Mouse (Mus musculus) thymus, postnatal 0 days (tissue): ENCODE results near the gene Pramef20. TPM values are rescaled to one million over a fixed set of nuclear protein-coding genes. Genes with fewer than 3 reads are reported as not detected.
A peak's percentile ranks its signal among the peaks of the same experiment; 100 is the strongest.
"Not testable (repeated sequence)": the region's sequence is repeated elsewhere in the genome, so short reads cannot be mapped to it uniquely, and the experiment has no call there.

Experiments
- DNase-seq: peaks from one replicate; pipeline ENCODE4 v3.0.0-alpha.2; 2015; ENCODE audit warnings: low spot score
- polyA plus RNA-seq: library from polyadenylated mRNA; unstranded; fragments of >200 nt; fragmentation: Nextera tagmentation; extraction: Ambion mirVana; gene quantifications from 2 replicates; pipeline ENCODE4 v1.2.1, GENCODE M21; 2015

Gene Pramef20
- not detected in 2 replicates for polyA plus RNA-seq

DNA sequence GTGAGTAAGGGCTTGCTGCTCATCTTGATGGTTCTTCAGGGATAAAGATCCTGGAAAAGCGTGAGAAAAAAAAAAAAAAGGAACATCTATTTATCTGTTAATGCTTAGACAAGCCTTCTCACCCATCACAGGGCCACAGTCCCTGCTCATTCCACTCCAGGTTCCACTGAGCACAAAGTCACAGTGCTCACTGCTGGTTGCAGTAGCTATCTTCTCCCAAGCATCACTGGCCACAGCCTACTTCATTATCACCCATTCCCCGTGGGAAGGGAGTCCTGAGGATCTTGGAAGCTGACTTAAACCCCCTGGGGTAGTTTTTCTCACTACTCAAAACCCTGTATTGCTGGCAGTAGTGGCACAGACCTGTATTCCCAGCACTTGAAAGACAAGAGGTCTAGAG lies at the start of gene Pramef20:
Gene Pramef20, minus strand, starts transcription at position 23 of the 400 bp plus-strand sequence.
- DNase-seq = no peak

DNA sequence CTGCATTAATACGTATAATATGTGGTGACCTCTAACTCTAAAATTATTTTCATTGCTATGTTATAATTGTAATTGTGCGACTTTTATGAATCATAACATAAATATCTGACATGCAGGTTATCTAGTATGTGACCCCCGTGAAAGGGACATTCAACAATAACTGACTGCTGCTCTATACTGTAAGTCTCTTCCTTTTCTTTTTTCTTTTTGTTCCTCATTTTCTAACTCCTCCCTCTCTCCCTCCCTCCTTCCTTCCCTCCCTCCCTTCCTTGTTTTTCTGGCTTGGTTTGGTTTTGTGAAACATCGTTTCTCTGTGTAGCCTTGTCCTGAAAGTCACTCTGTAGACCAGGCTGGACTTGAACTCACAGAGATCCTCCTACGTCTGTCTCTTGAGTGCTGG lies 46.9 kb upstream of the Pramef20 start:
- DNase-seq = no peak

DNA sequence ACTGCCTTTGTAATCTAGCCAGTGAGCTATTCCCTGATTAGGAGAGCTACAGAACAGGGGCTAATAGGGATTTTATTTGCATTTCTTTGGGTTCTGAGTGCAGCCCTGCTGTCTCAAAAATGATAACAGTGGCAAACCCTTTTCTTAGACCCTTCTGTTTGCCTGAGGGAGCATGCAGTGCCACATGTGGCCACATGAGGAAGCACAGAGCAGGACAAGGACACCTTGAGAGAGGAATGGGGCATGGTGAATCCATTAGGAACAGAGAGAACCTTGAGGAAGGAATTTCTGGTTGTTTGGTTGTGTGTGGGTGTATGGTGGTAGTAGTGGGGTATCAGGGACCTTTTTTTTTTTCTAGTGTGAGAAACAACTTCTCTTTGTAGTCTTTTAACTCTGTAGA lies 42.9 kb upstream of the Pramef20 start:
- DNase-seq = no peak

GRCm38 (mm10) chr4:144408290-144408689 lies 30.6 kb upstream of the Pramef20 start, which contains the start of gene Pramef12:
TSS of gene Pramef12 (minus strand) at chr4:144408464.
- no peak for DNase-seq

GRCm38 (mm10) chr4:144406261-144406660 lies 28.5 kb upstream of the Pramef20 start:
- no peak for DNase-seq

- DNase-seq = peak; percentile 18
Measured at GRCm38 (mm10) chr4:144404456-144405086, 26.8 kb upstream of the Pramef20 start.

DNA sequence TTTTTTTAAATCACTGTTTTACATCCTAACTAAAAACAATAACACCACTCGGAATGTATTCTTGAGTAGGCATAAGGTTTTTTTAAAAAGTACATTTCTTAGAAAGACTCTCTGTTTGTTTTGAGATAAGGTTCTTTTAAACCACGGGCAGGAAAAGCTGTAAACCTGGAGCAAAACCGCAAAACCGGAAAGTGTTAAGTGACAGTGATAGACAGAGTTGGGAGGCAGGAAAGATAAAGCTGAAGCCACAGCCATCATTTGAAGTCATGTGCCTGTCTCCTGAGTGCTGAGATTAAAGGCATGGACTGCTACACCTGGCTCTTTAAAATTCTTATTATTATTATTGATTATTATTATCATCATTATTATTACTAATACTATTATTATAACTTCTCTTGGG lies 25.0 kb upstream of the Pramef20 start:
- DNase-seq = no peak

DNA sequence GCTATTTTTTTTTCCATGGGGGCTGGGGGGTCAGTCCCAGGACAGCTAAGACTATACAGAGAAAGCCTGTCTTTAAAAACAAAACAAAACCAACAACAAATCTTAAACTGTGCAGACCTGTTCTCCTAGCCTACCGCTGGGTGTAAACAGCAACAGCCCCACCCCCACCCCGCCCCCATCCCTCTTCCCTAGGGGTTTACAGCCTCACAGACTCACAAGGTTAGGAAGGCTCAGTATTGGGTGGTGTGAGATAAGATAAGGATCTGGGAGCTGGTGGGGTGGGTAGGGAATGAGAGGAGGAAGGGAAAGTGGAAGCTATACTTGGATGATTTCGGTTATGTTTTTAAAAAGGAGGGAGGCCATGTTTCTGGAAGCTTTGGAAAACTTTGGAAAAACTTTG lies 18.6 kb upstream of the Pramef20 start:
- no peak for DNase-seq

DNA sequence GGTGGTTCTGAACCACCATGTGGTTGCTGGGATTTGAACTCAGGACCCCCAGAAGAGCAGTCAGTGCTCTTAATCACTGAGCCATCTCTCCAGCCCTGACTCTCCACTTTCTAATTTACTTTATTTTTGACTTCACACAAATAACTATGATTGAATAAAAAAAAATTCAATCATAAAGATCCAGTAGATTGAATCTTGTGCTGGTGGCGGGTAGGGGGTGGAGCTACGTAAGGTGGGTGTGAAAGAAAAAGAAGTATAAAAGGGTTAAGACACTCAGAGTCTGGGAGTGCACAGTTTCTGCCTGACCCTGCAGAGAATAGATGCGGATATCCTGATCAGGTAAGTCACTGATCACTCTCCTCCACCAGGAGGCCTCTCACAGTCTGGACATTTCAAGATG lies 20.1 kb downstream of the Pramef20 start, which contains the start of gene Gm13119:
Gene Gm13119, plus strand, starts transcription at position 301 of the 400 bp plus-strand sequence.
- not testable (repeated sequence) for DNase-seq

DNA sequence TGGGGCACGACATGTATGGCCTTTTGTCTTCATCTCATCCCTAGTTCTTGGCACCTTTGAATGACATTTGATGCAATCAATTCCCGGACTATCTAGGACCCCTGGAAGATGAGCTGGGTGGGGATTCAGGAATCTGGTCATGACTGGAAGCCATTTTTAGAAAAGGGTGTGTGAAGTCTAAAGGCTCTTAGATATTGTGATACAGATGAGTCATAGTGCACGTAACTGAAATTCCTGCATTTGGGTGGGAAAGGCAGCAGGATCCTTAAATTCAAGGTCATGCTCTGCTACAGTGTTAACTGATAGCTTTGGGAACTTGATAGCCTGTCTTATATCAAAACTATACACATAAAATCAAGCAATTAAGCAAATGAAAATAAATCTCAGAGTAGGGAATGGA lies 41.9 kb downstream of the Pramef20 start:
- not testable (repeated sequence) for DNase-seq

GRCm38 (mm10) chr4:144329949-144330348 lies 47.8 kb downstream of the Pramef20 start, which contains the start of gene Gm13128:
TSS of gene Gm13128 (plus strand) at chr4:144330249.
- not testable (repeated sequence) for DNase-seq

Other genes with a start within 250 kb of the Pramef20 start
- not detected in 2 replicates for gene Oog3, start 215.3 kb downstream of the Pramef20 start, polyA plus RNA-seq
- not detected in 2 replicates for gene Oog2, start 187.2 kb downstream of the Pramef20 start, polyA plus RNA-seq
- not detected in 2 replicates for gene C87977, start 164.6 kb downstream of the Pramef20 start, polyA plus RNA-seq
- gene Pramel5, start 97.4 kb downstream of the Pramef20 start, polyA plus RNA-seq = 0.06 TPM in 1 of 2 replicates, not detected in the other
- 0.06 TPM in 1 of 2 replicates, not detected in the other for gene Gm13128, start 47.7 kb downstream of the Pramef20 start, polyA plus RNA-seq
- gene Gm13119, start 20.0 kb downstream of the Pramef20 start, polyA plus RNA-seq = not detected in 2 replicates
- 0.06 and 0.09 TPM in 2 replicates for gene Pramef12, start 30.5 kb upstream of the Pramef20 start, polyA plus RNA-seq
- 0.13 TPM in 1 of 2 replicates, not detected in the other for gene 1700012P22Rik, start 60.8 kb upstream of the Pramef20 start, polyA plus RNA-seq
- not detected in 2 replicates for gene Gm9944, start 75.4 kb upstream of the Pramef20 start, polyA plus RNA-seq
- gene Aadacl3, start 85.8 kb upstream of the Pramef20 start, polyA plus RNA-seq = not detected in 2 replicates
- not detected in 2 replicates for gene 9430007A20Rik, start 141.9 kb upstream of the Pramef20 start, polyA plus RNA-seq
- gene Gm13124, start 187.2 kb upstream of the Pramef20 start, polyA plus RNA-seq = not detected in 2 replicates
- gene Aadacl4, start 235.8 kb upstream of the Pramef20 start, polyA plus RNA-seq = not detected in 2 replicates